Mouse (Mus musculus) adrenal gland, postnatal 0 days (tissue): ENCODE results near the gene Abhd16b. TPM values are rescaled to one million over a fixed set of nuclear protein-coding genes. Genes with fewer than 3 reads are reported as not detected.

Source experiments
- polyA plus RNA-seq: library from polyadenylated mRNA; unstranded; fragments of >200 nt; fragmentation: Nextera tagmentation; extraction: Ambion mirVana; gene quantifications from 2 replicates; pipeline ENCODE4 v1.2.1, GENCODE M21; 2015

Gene Abhd16b
- polyA plus RNA-seq, result 0.26 TPM in 1 of 2 replicates, not detected in the other

DNA sequence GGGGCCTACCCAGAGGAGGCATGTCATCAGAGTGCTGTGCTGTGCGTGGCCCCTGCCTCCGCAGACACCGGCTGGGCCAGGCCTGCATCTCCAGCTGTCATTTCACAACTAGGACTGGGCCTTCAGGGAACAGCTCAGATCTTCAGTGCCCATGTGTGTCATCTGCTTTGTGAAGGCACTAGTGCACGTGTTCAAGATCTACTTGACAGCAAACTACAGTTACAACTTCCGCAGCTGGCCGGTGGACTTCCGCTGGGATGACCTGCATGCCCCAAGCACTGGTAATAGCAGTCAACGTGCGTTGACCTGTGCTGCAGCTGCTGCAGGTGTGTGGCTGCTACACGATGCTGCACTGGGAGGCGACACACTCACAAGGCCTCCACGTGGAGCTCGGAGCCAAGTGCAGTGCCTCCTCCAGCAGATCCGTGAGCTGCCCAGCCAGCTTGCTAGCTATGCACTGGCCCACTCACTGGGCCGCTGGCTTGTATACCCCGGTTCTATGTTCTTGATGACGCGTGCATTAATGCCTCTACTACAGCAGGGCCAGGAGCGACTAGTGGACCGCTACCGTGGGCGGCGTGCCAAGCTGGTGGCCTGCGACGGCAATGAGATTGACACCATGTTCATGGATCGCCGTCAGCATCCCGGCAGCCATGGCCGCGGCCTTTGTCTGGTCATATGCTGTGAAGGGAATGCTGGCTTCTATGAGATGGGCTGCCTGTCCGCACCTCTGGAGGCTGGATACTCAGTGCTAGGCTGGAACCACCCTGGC lies at the start of gene Abhd16b:
Gene Abhd16b (plus strand): TSS at position 51 of the 772 bp plus-strand sequence.

DNA sequence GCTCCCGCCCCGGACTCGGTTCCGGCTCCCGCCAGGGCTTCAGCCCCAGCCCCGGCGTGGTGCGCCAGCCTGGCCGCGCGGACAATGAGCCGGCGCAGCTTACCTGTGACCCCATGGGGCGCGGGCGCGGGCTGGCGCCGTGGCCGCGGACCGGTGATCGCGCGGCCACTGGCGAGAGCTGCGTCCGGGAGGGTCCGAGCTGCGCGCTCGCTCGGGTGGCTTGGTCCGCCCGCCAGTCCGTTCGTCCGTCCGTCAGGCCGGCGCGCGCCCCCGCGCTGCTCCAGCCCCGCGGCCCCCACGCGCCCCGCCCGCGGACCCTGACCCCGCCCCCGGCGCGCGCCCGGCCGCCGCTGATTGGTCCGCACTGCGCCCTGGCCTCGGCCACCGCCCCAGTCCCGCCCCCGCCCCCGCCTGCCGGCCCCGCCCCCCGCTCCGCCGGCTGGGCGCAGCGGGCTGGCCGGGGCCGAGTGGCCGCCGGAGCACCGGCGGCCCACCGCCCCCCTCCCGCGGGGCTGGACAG lies 33.8 kb upstream of the Abhd16b start, which contains the start of gene Zbtb46:
Gene Zbtb46 (minus strand): TSS at position 274 of the 520 bp plus-strand sequence.

DNA sequence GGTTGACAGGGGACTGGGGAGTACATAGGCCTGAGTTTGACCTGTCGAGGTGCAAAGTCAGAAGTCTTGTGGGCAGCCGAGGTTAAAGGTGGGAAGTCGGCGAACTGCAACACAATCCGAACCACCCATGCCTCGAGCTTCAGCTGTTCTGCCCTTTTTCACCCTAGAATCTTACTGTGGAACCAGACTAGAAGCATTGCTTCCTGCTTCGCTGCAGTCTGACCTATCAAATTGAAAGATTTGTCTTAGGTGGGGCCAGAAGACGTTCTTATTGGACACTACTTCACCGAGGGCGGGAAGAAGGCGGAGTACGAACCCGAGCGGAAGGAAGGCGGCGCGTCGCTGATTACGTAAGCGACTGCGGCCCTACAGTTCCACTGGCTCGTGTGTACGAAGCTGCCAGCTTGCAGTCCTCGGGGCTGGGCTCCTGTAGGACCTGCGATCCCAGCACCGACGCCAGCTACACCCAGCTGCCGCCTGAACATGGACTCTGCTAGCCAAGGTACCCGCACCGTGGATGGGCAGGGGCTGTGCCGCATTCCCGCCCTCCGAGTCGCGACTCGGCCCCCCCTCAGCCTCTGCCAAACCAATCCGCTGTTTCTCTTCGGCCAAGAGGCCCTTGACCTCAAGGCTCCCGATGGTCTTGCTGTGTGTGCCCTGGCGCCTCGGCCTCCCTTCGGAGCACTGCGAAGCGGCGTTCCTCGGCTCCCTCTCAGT lies 4.0 kb downstream of the Abhd16b start, which contains the start of gene Tpd52l2:
Gene Tpd52l2 (plus strand): TSS at position 312 of the 717 bp plus-strand sequence.

DNA sequence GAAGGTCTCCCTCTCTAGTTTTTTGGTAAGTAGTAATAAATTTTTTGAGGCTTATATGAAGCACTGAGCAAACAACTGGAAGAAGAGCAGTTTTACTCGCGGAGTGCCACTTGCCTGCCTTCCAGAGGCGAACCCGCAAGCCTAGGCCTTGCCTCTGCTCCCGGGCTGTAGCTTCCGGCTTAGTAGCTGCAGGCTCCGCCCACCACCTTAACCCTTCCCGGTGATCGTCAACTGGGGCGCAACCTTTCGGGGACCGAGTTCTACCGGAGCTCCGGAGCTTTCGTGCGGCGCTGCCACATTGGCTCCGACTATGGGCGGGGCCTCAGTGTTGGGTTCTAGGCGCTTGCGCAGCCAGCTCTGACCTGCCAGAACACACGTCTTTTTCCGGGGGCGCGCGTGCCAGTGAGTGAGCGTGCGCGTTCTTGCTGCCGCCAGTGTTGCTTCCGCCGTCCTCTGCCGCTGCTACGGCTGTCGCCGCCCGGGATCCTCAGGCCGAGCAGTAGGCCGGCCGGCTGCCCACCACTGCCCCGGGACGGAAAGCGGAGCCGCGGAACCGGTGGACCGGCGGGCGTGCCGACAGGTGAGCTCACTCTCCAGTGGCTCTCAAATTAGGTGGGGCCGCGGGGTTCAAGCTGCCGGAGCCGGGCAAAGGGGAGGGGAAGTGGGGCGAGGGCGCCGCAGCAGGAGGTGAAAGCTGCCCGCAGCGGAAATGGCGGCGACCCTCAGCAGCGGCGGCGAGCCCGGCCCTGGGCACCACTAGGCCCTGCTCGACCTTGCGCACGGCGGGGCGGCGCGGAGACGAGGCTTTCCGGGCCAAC lies 27.3 kb downstream of the Abhd16b start, which contains the start of gene Dnajc5:
Gene Dnajc5 (plus strand): TSS at position 368 of the 818 bp plus-strand sequence.

Other genes with a start within 250 kb of the Abhd16b start
- 7.2 and 8.2 TPM in 2 replicates for gene Gmeb2, start 205.2 kb upstream of the Abhd16b start, polyA plus RNA-seq
- gene Stmn3, start 178.7 kb upstream of the Abhd16b start, polyA plus RNA-seq, result 90.5 and 285 TPM in 2 replicates
- gene Rtel1, start 173.5 kb upstream of the Abhd16b start, polyA plus RNA-seq, result 12.9 and 16.5 TPM in 2 replicates
- gene Zgpat, start 128.3 kb upstream of the Abhd16b start, polyA plus RNA-seq, result 16.2 and 28.2 TPM in 2 replicates
- gene Arfrp1, start 127.8 kb upstream of the Abhd16b start, polyA plus RNA-seq, result 31.9 and 39.6 TPM in 2 replicates
- gene Lime1, start 113.1 kb upstream of the Abhd16b start, polyA plus RNA-seq, result 9.4 and 10.7 TPM in 2 replicates
- 12.8 and 16.5 TPM in 2 replicates for gene Zbtb46, start 33.8 kb upstream of the Abhd16b start, polyA plus RNA-seq
- 209 and 229 TPM in 2 replicates for gene Tpd52l2, start 3.9 kb downstream of the Abhd16b start, polyA plus RNA-seq
- 47.4 and 56.3 TPM in 2 replicates for gene Dnajc5, start 27.3 kb downstream of the Abhd16b start, polyA plus RNA-seq
- 42.5 and 70.6 TPM in 2 replicates for gene Uckl1, start 91.7 kb downstream of the Abhd16b start, polyA plus RNA-seq
- gene Prpf6, start 98.7 kb downstream of the Abhd16b start, polyA plus RNA-seq, result 29.2 and 43.1 TPM in 2 replicates
- 29.7 and 35.5 TPM in 2 replicates for gene Zfp512b, start 99.6 kb downstream of the Abhd16b start, polyA plus RNA-seq
- gene Samd10, start 106.0 kb downstream of the Abhd16b start, polyA plus RNA-seq, result 21.4 and 21.8 TPM in 2 replicates
- 0.37 TPM in 1 of 2 replicates, not detected in the other for gene Gm29797, start 163.8 kb downstream of the Abhd16b start, polyA plus RNA-seq
- 18.4 and 38.6 TPM in 2 replicates for gene Sox18, start 178.4 kb downstream of the Abhd16b start, polyA plus RNA-seq
- 15.1 and 18.1 TPM in 2 replicates for gene Tcea2, start 187.1 kb downstream of the Abhd16b start, polyA plus RNA-seq
- 23.9 and 30.7 TPM in 2 replicates for gene Rgs19, start 200.8 kb downstream of the Abhd16b start, polyA plus RNA-seq
- not detected in 2 replicates for gene Lkaaear1, start 205.2 kb downstream of the Abhd16b start, polyA plus RNA-seq
- 3.3 and 9.9 TPM in 2 replicates for gene Oprl1, start 221.8 kb downstream of the Abhd16b start, polyA plus RNA-seq